Mouse (Mus musculus) liver, embryonic 12.5 days (tissue): Measurements from ENCODE around the gene Adam33. TPM values are rescaled to one million over a fixed set of nuclear protein-coding genes. Genes with fewer than 3 reads are reported as not detected.

Experiments
- microRNA-seq: library from miRNA; unstranded; fragments of <30 nt; microRNA quantifications from one replicate; pipeline ENCODE4, GENCODE M21; 2017
- polyA plus RNA-seq: library from polyadenylated mRNA; unstranded; fragments of >200 nt; fragmentation: Nextera tagmentation; extraction: Ambion mirVana; gene quantifications from 2 replicates; pipeline ENCODE4 v1.2.1, GENCODE M21; 2016

Adam33 gene
- polyA plus RNA-seq, 1 experiment from 2014 or later, result 0.62 TPM

Small RNA genes within 50 kb of the gene (microRNA-seq; reads per million reads assigned to microRNA genes)
- not detected for gene Mir6973b

Other genes starting within 250 kb of the Adam33 start
- 10.6 and 13.3 TPM in 2 replicates for gene 4930402H24Rik, start 157.4 kb downstream of the Adam33 start, polyA plus RNA-seq
- 3.7 and 4.1 TPM in 2 replicates for gene Atrn, start 157.3 kb downstream of the Adam33 start, polyA plus RNA-seq
- gene Gfra4, start 20.7 kb downstream of the Adam33 start, polyA plus RNA-seq, result 0.86 and 1.6 TPM in 2 replicates
- gene Siglec1, start 23.0 kb upstream of the Adam33 start, polyA plus RNA-seq, result 0.36 and 0.42 TPM in 2 replicates
- gene Hspa12b, start 63.5 kb upstream of the Adam33 start, polyA plus RNA-seq, result 4.2 TPM in 2 replicates
- gene Gm11037, start 69.7 kb upstream of the Adam33 start, polyA plus RNA-seq, result not detected in 2 replicates
- gene 1700037H04Rik, start 96.3 kb upstream of the Adam33 start, polyA plus RNA-seq, result 131 and 141 TPM in 2 replicates
- gene Cenpb, start 116.3 kb upstream of the Adam33 start, polyA plus RNA-seq, result 5.9 and 6.5 TPM in 2 replicates
- 172 and 182 TPM in 2 replicates for gene Cdc25b, start 123.1 kb upstream of the Adam33 start, polyA plus RNA-seq
- gene Spef1, start 123.5 kb upstream of the Adam33 start, polyA plus RNA-seq, result 1.0 and 1.1 TPM in 2 replicates
- gene Ap5s1, start 143.3 kb upstream of the Adam33 start, polyA plus RNA-seq, result 16.4 and 17.0 TPM in 2 replicates
- 31.8 and 33.3 TPM in 2 replicates for gene Mavs, start 170.2 kb upstream of the Adam33 start, polyA plus RNA-seq
- 42.0 and 44.8 TPM in 2 replicates for gene Pank2, start 198.7 kb upstream of the Adam33 start, polyA plus RNA-seq